Mouse (Mus musculus): ENCODE measurements around the gene A930018P22Rik. TPM values are rescaled to one million over a fixed set of nuclear protein-coding genes. Genes with fewer than 3 reads are reported as not detected.

A930018P22Rik gene
- polyA plus RNA-seq, 1 experiment from 2014 or later, result not detected

Other genes starting within 250 kb of the A930018P22Rik start
- 25.8 and 31.6 TPM in 2 replicates for gene Lmo2, start 164.8 kb upstream of the A930018P22Rik start, polyA plus RNA-seq (2014; fragmentation: Nextera tagmentation; extraction: Ambion mirVana)
- gene Fbxo3, start 95.0 kb upstream of the A930018P22Rik start, polyA plus RNA-seq (2014; fragmentation: Nextera tagmentation; extraction: Ambion mirVana), result 69.7 and 75.6 TPM in 2 replicates
- gene 4931422A03Rik, start 94.4 kb upstream of the A930018P22Rik start, polyA plus RNA-seq (2014; fragmentation: Nextera tagmentation; extraction: Ambion mirVana), result 2.6 and 2.7 TPM in 2 replicates
- not detected in 2 replicates for gene Gm10912, start 56.9 kb upstream of the A930018P22Rik start, polyA plus RNA-seq (2014; fragmentation: Nextera tagmentation; extraction: Ambion mirVana)
- not detected in 2 replicates for gene Gm10799, start 54.2 kb upstream of the A930018P22Rik start, polyA plus RNA-seq (2014; fragmentation: Nextera tagmentation; extraction: Ambion mirVana)
- gene Cd59b, start 52.9 kb upstream of the A930018P22Rik start, polyA plus RNA-seq (2014; fragmentation: Nextera tagmentation; extraction: Ambion mirVana), result 0.75 and 1.4 TPM in 2 replicates
- 9.8 and 11.2 TPM in 2 replicates for gene Cd59a, start 27.0 kb upstream of the A930018P22Rik start, polyA plus RNA-seq (2014; fragmentation: Nextera tagmentation; extraction: Ambion mirVana)

Measured in midbrain, embryonic 14.5 days (tissue).